Comparison of ENCODE assay signal across 8 mouse cellular contexts in the genomic region with DNA sequence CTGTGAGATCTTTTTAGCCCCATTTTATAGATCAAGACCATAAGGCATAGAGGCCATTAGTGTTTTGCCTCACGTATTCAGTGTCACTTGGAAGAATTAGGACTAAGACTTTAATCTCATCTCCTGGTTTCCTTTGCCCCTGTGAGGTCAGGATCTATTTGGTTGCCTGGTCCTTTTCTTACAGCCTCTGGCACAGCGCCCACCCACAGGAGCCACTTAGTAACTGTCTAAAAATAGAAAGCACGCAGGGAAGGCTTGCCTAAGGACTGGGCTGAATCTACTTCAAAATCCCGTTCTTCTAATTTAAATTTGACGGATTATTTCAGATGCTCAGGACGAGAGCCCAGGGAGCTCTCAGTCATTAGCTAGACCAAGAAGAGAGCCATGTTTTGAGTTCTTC. TPM values are rescaled to one million over a fixed set of nuclear protein-coding genes. Genes with fewer than 3 reads are reported as not detected.
DNase-seq lines count a peak whose midpoint lies in the region; ATAC-seq and TF ChIP-seq lines count a peak whose summit lies in the region.

No protein-coding gene starts in this region.

- H3K79me2 ChIP-seq in MEL (ENCODE audit: control insufficient read depth, insufficient read depth, low read length, poor library complexity): no peaks in the 10 kb centered on the region
- no peaks in the 10 kb centered on the region for H3K79me2 ChIP-seq in heart, adult 2 months (replicated peaks; ENCODE audit: control insufficient read depth, insufficient read depth, low read length)

- WGBS in heart, adult 2 months: 5% methylated on average over 6 of the region's 6 CpGs

- peak; percentile 79 to 81 for DNase-seq in cerebellum, postnatal 10 days
- DNase-seq in MEL (ENCODE audit: low read depth, low spot score): peak; percentile 51
- DNase-seq in heart, adult 2 months: peak; percentile 59 to 69
- DNase-seq in kidney, postnatal 10 days: peak; percentile 75
- no peak for DNase-seq in thymus, postnatal 14 days
- DNase-seq in urinary bladder, adult 2 months (ENCODE audit: low spot score): no peak

- TF ChIP-seq EP300 in MEL (IDR thresholded peaks at IDR 0.05; ENCODE audit: low read depth in 1 of 2, low read length in 2 of 2): no peak
- TF ChIP-seq EP300 in heart, adult 2 months (IDR thresholded peaks at IDR 0.05; ENCODE audit: insufficient read depth, low read depth, low read length): no peak

- H3K27ac ChIP-seq in MEL (ENCODE audit: control insufficient read depth, low read depth, low read length): no peak overlapping the region
- peak overlapping the region; percentile 69 for H3K27ac ChIP-seq in heart, adult 2 months

- no peak for TF ChIP-seq CTCF in MEL (IDR thresholded peaks at IDR 0.05 in 2 of 3, conservative IDR thresholded peaks at IDR 0.05 in 1 of 3; ENCODE audit: control insufficient read depth in 1 of 3, insufficient read depth in 1 of 3, low read depth in 2 of 3, low read length in 3 of 3, poor library complexity in 1 of 3, severe bottlenecking in 1 of 3)
- TF ChIP-seq CTCF in heart, adult 2 months (IDR thresholded peaks at IDR 0.05): no peak

- intact Hi-C loops in heart, adult 2 months (cut with DNase I): no loop called here

- no peak for TF ChIP-seq RAD21 in MEL (IDR thresholded peaks at IDR 0.05; ENCODE audit: low read depth, low read length)

- H3K4me3 ChIP-seq in MEL (ENCODE audit: control insufficient read depth in 1 of 2, insufficient read depth in 1 of 2, low read depth in 2 of 2, low read length in 2 of 2): peak overlapping the region; percentile 9 to 19; a peak in 1 of 4 replicates
- peak overlapping the region; percentile 32 for H3K4me3 ChIP-seq in heart, adult 2 months

- no peak overlapping the region for H3K9ac ChIP-seq in MEL (ENCODE audit: control insufficient read depth, low read depth, low read length, poor library complexity, severe bottlenecking)
- no peak overlapping the region for H3K9ac ChIP-seq in heart, adult 2 months (ENCODE audit: low read depth, low read length)

- H3K4me1 ChIP-seq in MEL (ENCODE audit: control insufficient read depth in 1 of 2, insufficient read depth in 2 of 2, low read length in 2 of 2): peaks cover 15 to 28% of the 10 kb centered on the region in 2 experiments
- peaks cover 4% of the 10 kb centered on the region for H3K4me1 ChIP-seq in heart, adult 2 months (ENCODE audit: control insufficient read depth, insufficient read depth, low read length)

- no peaks in the 10 kb centered on the region for H3K9me3 ChIP-seq in MEL (replicated peaks; ENCODE audit: insufficient read depth, low read length)

- peaks cover 0 to 24% of the 10 kb centered on the region in 2 experiments; a peak in 2 of 4 replicates for H3K36me3 ChIP-seq in MEL (ENCODE audit: control insufficient read depth in 1 of 2, insufficient read depth in 2 of 2, low read length in 2 of 2)
- peaks cover 4% of the 10 kb centered on the region for H3K36me3 ChIP-seq in heart, adult 2 months (ENCODE audit: control insufficient read depth, insufficient read depth, low read length)

- ATAC-seq in cerebellum, adult (ENCODE audit: insufficient number of reproducible peaks, low FRiP score, low TSS enrichment): no peak
- no peak for ATAC-seq in activated CD4-positive, CD25-positive, alpha-beta regulatory T cell, adult 4 months

- TF ChIP-seq POLR2A in MEL (IDR thresholded peaks at IDR 0.05; ENCODE audit: control insufficient read depth in 1 of 2, insufficient read depth in 1 of 2, low read depth in 1 of 2, low read length in 2 of 2, poor library complexity in 1 of 2): no peak
- TF ChIP-seq POLR2A in heart, adult 2 months (IDR thresholded peaks at IDR 0.05; ENCODE audit: insufficient read depth, low read depth, low read length): no peak

- no peaks in the 10 kb centered on the region for H3K27me3 ChIP-seq in MEL (ENCODE audit: control insufficient read depth in 1 of 2, insufficient read depth in 2 of 2, low read length in 2 of 2)
- no peaks in the 10 kb centered on the region for H3K27me3 ChIP-seq in heart, adult 2 months (ENCODE audit: control insufficient read depth, insufficient read depth, low read length)

TF ChIP-seq in MEL, 35 proteins besides CTCF, POLR2A, EP300 and RAD21:
- TF ChIP-seq MEF2A (IDR thresholded peaks at IDR 0.05; ENCODE audit: extremely low read depth, insufficient replicate concordance, low read depth, low read length, poor library complexity, severe bottlenecking) (peak; percentile 50; the same call in 1 of the 2 replicates), ETS1 (IDR thresholded peaks at IDR 0.05; ENCODE audit: low read depth, low read length) (peak; percentile 20; the same call in 1 of the 2 replicates), ELF1 (IDR thresholded peaks at IDR 0.05; ENCODE audit: low read depth, low read length) (no peak)

RNA-seq across cellular contexts. Expression of gene Metap2, which starts 21.8 kb away (rescaled TPM):
- 326 and 387 TPM in 2 replicates for total RNA-seq in MEL (2012; rRNA removed)
- 1,000 to 10,000 TPM in 1 of 2 experiments, 100 to 1,000 TPM in 1; 921 to 2,567 TPM for polyA plus RNA-seq in MEL (2012; ENCODE audit: insufficient read depth in 1 of 2, insufficient read length in 2 of 2, low read depth in 1 of 2, low replicate concordance in 2 of 2, missing spikeins in 1 of 2)
- 100 to 1,000 TPM; 111 to 114 TPM for total RNA-seq in heart, adult 2 months (2021)
- 45.4 and 90.6 TPM in 2 replicates for polyA plus RNA-seq in heart, adult 2 months (2012; rRNA removed)
- 100 to 1,000 TPM; 188 to 241 TPM for polyA plus RNA-seq in activated CD4-positive, CD25-positive, alpha-beta regulatory T cell, adult 4 months (2017; shearing (Covaris generic))
- polyA plus RNA-seq in urinary bladder, adult 2 months (2012; rRNA removed): 95.5 and 124 TPM in 2 replicates

Comparison
In these comparisons a context has a peak if more than half of its experiments do, and no peak if none do; other contexts are left out.
1. DNase-seq: peak in cerebellum, postnatal 10 days (2 of 2), MEL (single experiment), heart, adult 2 months (2 of 2) and kidney, postnatal 10 days (single experiment); none in thymus, postnatal 14 days (single experiment) and urinary bladder, adult 2 months (single experiment).